Mouse (Mus musculus) common myeloid progenitor, adult 5-6 weeks (primary cell): ENCODE data around the gene Lingo1. TPM values are rescaled to one million over a fixed set of nuclear protein-coding genes. Genes with fewer than 3 reads are reported as not detected.
A peak's percentile ranks its signal among the peaks of the same experiment; 100 is the strongest.

Source experiments
- ATAC-seq: replicated peaks from 2 replicates; pipeline ENCODE4 v1.8.0; 2016; ENCODE audit warnings: low read depth, mild to moderate bottlenecking, moderate TSS enrichment, inconsistent platforms; ENCODE audit not compliant: poor library complexity, severe bottlenecking
- total RNA-seq: library from RNA; stranded (forward); fragments of 200-1000, 187-1606 nt; gene quantifications from 2 replicates; pipeline ENCODE4 v1.2.3, GENCODE M21; 2017

Gene Lingo1
- total RNA-seq, 1 experiment from 2014 or later, result not detected

- ATAC-seq, result no peak
Measured at GRCm38 (mm10) chr9:56730997-56731396, 65.3 kb downstream of the Lingo1 start.

- ATAC-seq, result no peak
Measured at GRCm38 (mm10) chr9:56729145-56729544, 67.1 kb downstream of the Lingo1 start.

GRCm38 (mm10) chr9:56727703-56728684 is 68.3 kb downstream of the Lingo1 start:
- ATAC-seq, result no peak

- ATAC-seq, result peak; percentile 58; the same call in 1 of the 2 replicates
Measured at GRCm38 (mm10) chr9:56725814-56726213, 70.5 kb downstream of the Lingo1 start.

GRCm38 (mm10) chr9:56722089-56722825 is 74.0 kb downstream of the Lingo1 start:
- no peak for ATAC-seq

GRCm38 (mm10) chr9:56718984-56719383 is 77.3 kb downstream of the Lingo1 start:
- ATAC-seq, result no peak

GRCm38 (mm10) chr9:56716565-56716964 is 79.7 kb downstream of the Lingo1 start:
- ATAC-seq, result no peak

GRCm38 (mm10) chr9:56716066-56716465 is 80.2 kb downstream of the Lingo1 start:
- ATAC-seq, result no peak

- ATAC-seq, result no peak
Measured at GRCm38 (mm10) chr9:56714391-56714790, 81.9 kb downstream of the Lingo1 start.

- no peak for ATAC-seq
Measured at GRCm38 (mm10) chr9:56712667-56713369, 83.5 kb downstream of the Lingo1 start.

- ATAC-seq, result no peak
Measured at GRCm38 (mm10) chr9:56710958-56711357, 85.3 kb downstream of the Lingo1 start.

- ATAC-seq, result no peak
Measured at GRCm38 (mm10) chr9:56706482-56707085, 89.7 kb downstream of the Lingo1 start.

- ATAC-seq, result no peak
Measured at GRCm38 (mm10) chr9:56701394-56701793, 94.9 kb downstream of the Lingo1 start.

GRCm38 (mm10) chr9:56700866-56701265 is 95.4 kb downstream of the Lingo1 start:
- ATAC-seq, result no peak

GRCm38 (mm10) chr9:56698715-56699370 is 97.4 kb downstream of the Lingo1 start:
- no peak for ATAC-seq

GRCm38 (mm10) chr9:56694079-56694478 is 102.2 kb downstream of the Lingo1 start:
- no peak for ATAC-seq

GRCm38 (mm10) chr9:56691226-56691625 is 105.0 kb downstream of the Lingo1 start:
- no peak for ATAC-seq

- no peak for ATAC-seq
Measured at GRCm38 (mm10) chr9:56690679-56691078, 105.6 kb downstream of the Lingo1 start.

GRCm38 (mm10) chr9:56687490-56687889 is 108.8 kb downstream of the Lingo1 start:
- no peak for ATAC-seq

- ATAC-seq, result no peak
Measured at GRCm38 (mm10) chr9:56687145-56687477, 109.2 kb downstream of the Lingo1 start.
